Mouse (Mus musculus) stomach, postnatal 0 days (tissue): ENCODE results near the gene Stard8. TPM values are rescaled to one million over a fixed set of nuclear protein-coding genes. Genes with fewer than 3 reads are reported as not detected.

Experiments
- ATAC-seq: fragments of 200-750 bp; cut with Nextera tagmentation; 2 replicates; pipeline ENCODE4 v1.8.0; 2017; ENCODE audit not compliant: low FRiP score, low TSS enrichment
- DNase-seq: peaks from one replicate; pipeline ENCODE4 v3.0.0-alpha.2; 2016; ENCODE audit warnings: low spot score
- H3K27ac ChIP-seq: fragments of 300-500 bp; sonication (generic); replicated peaks from 2 replicates; pipeline ENCODE4 v1.5.1; 2014; ENCODE audit warnings: mild to moderate bottlenecking, control low read depth
- H3K27me3 ChIP-seq: fragments of 300-500 bp; sonication (generic); 2 replicates; pipeline ENCODE4 v1.6.1; 2014; ENCODE audit warnings: low read length; ENCODE audit not compliant: control insufficient read depth, insufficient read depth
- H3K36me3 ChIP-seq: fragments of 300-500 bp; sonication (generic); 2 replicates; pipeline ENCODE4 v1.6.1; 2014; ENCODE audit warnings: low read length, mixed read lengths; ENCODE audit not compliant: control insufficient read depth, insufficient read depth
- H3K4me1 ChIP-seq: fragments of 300-500 bp; sonication (generic); replicated peaks from 2 replicates; pipeline ENCODE4 v1.6.1; 2014; ENCODE audit warnings: antibody characterized with exemption; ENCODE audit not compliant: control insufficient read depth, insufficient read depth
- H3K4me2 ChIP-seq: fragments of 300-500 bp; sonication (generic); replicated peaks from 2 replicates; pipeline ENCODE4 v1.6.1; 2014; ENCODE audit warnings: low read depth, mild to moderate bottlenecking, control low read depth, moderate library complexity
- H3K4me3 ChIP-seq: fragments of 300-500 bp; sonication (generic); 2 replicates; pipeline ENCODE4 v1.5.1; 2014; ENCODE audit warnings: low read depth, low read length, control low read depth
- H3K9ac ChIP-seq: fragments of 300-500 bp; sonication (generic); 2 replicates; pipeline ENCODE4 v1.6.1; 2014; ENCODE audit warnings: mild to moderate bottlenecking, low read length, control low read depth, mixed read lengths
- H3K9me3 ChIP-seq: fragments of 300-500 bp; sonication (generic); 2 replicates; pipeline ENCODE4 v1.6.1; 2016; ENCODE audit warnings: low read length; ENCODE audit not compliant: control insufficient read depth
- CTCF ChIP-seq: IDR thresholded peaks from 2 replicates; pipeline ENCODE4 v1.5.1; 2016; ENCODE audit warnings: antibody characterized with exemption, low read depth, mild to moderate bottlenecking, moderate library complexity
- EP300 ChIP-seq: optimal IDR thresholded peaks from 2 replicates; pipeline ENCODE3; 2016; ENCODE audit warnings: antibody characterized with exemption
- WGBS: fragments of 180-500 bp; shearing (Covaris S2); extraction: QIAGEN DNeasy Blood & Tissue Kit; methylation state at CpG from one replicate; pipeline ENCODE4 v1.1.7; 2014; 5-methylcytosine and 5-hydroxymethylcytosine counted together
- polyA plus RNA-seq: library from polyadenylated mRNA; unstranded; fragments of >200 nt; fragmentation: Nextera tagmentation; extraction: Ambion mirVana; gene quantifications from 2 replicates; pipeline ENCODE4 v1.2.1, GENCODE M21; 2015

Stard8 gene
- polyA plus RNA-seq, 1 experiment from 2014 or later: 3.2 TPM

- Histone ChIP-seq H3K9me3 (no peaks in the 10 kb centered on the region), H3K9ac (no peak overlapping the region), H3K36me3 (no peaks in the 10 kb centered on the region), H3K27ac (no peak overlapping the region), H3K4me2 (no peak overlapping the region), H3K4me3 (no peak overlapping the region), H3K4me1 (no peaks in the 10 kb centered on the region), H3K27me3 (no peaks in the 10 kb centered on the region)
- ATAC-seq (no peak), DNase-seq (no peak)
- TF ChIP-seq CTCF (no peak), EP300 (no peak)
- 69% methylated on average over 1 of the region's 1 CpGs for WGBS
Measured at GRCm38 (mm10) chrX:99023951-99024350, 20.9 kb downstream of the Stard8 start.

- Histone ChIP-seq H3K9ac (no peak overlapping the region), H3K27ac (no peak overlapping the region), H3K9me3 (no peaks in the 10 kb centered on the region), H3K4me1 (no peaks in the 10 kb centered on the region), H3K27me3 (no peaks in the 10 kb centered on the region), H3K4me3 (no peak overlapping the region), H3K36me3 (no peaks in the 10 kb centered on the region), H3K4me2 (no peak overlapping the region)
- WGBS: 50% methylated on average over 3 of the region's 3 CpGs
- DNase-seq (no peak), ATAC-seq (no peak)
- TF ChIP-seq CTCF (no peak), EP300 (no peak)
Measured at GRCm38 (mm10) chrX:99035407-99035806, 32.4 kb downstream of the Stard8 start.

GRCm38 (mm10) chrX:99042451-99042951 lies 39.5 kb downstream of the Stard8 start:
- no peaks in the 10 kb centered on the region for H3K9me3 ChIP-seq
- H3K4me1 ChIP-seq: no peaks in the 10 kb centered on the region
- peak overlapping the region; percentile 67 for H3K4me2 ChIP-seq
- TF ChIP-seq CTCF (no peak), EP300 (no peak)
- no peaks in the 10 kb centered on the region for H3K36me3 ChIP-seq
- no peak overlapping the region for H3K27ac ChIP-seq
- no peaks in the 10 kb centered on the region for H3K27me3 ChIP-seq
- ATAC-seq: peak; percentile 88
- H3K9ac ChIP-seq: peak overlapping the region; percentile 56
- peak overlapping the region; percentile 43 for H3K4me3 ChIP-seq
- DNase-seq: peak; percentile 77
- 20% methylated on average over 25 of the region's 31 CpGs for WGBS

- peak overlapping the region; percentile 67 for H3K4me2 ChIP-seq
- no peaks in the 10 kb centered on the region for H3K9me3 ChIP-seq
- H3K4me3 ChIP-seq: peak overlapping the region; percentile 43; the same call in 1 of the 2 replicates
- no peak overlapping the region; the same call in 1 of the 2 replicates for H3K9ac ChIP-seq
- no peak overlapping the region for H3K27ac ChIP-seq
- no peaks in the 10 kb centered on the region for H3K36me3 ChIP-seq
- TF ChIP-seq CTCF (no peak), EP300 (no peak)
- 38% methylated on average over 6 of the region's 6 CpGs for WGBS
- ATAC-seq: no peak
- H3K4me1 ChIP-seq: no peaks in the 10 kb centered on the region
- DNase-seq: no peak
- no peaks in the 10 kb centered on the region for H3K27me3 ChIP-seq
Measured at GRCm38 (mm10) chrX:99043275-99043674, 40.2 kb downstream of the Stard8 start.

- WGBS: 70% methylated on average over 5 of the region's 5 CpGs
- H3K4me3 ChIP-seq: no peak overlapping the region
- no peaks in the 10 kb centered on the region for H3K36me3 ChIP-seq
- DNase-seq (no peak), ATAC-seq (no peak)
- H3K27me3 ChIP-seq: no peaks in the 10 kb centered on the region
- H3K27ac ChIP-seq: no peak overlapping the region
- H3K9me3 ChIP-seq: no peaks in the 10 kb centered on the region
- no peak overlapping the region for H3K9ac ChIP-seq
- TF ChIP-seq CTCF (no peak), EP300 (no peak)
- H3K4me1 ChIP-seq: no peaks in the 10 kb centered on the region
- H3K4me2 ChIP-seq: no peak overlapping the region
Measured at GRCm38 (mm10) chrX:99043739-99044138, 40.7 kb downstream of the Stard8 start.

- Histone ChIP-seq H3K9ac (no peak overlapping the region), H3K4me3 (no peak overlapping the region), H3K9me3 (no peaks in the 10 kb centered on the region), H3K27me3 (no peaks in the 10 kb centered on the region), H3K4me1 (no peaks in the 10 kb centered on the region), H3K36me3 (no peaks in the 10 kb centered on the region), H3K4me2 (no peak overlapping the region), H3K27ac (no peak overlapping the region)
- ATAC-seq (no peak), DNase-seq (no peak)
- TF ChIP-seq EP300: no peak
- TF ChIP-seq CTCF: no peak
- WGBS: 63% methylated on average over 7 of the region's 7 CpGs
Measured at GRCm38 (mm10) chrX:99045315-99045714, 42.3 kb downstream of the Stard8 start.
